Mouse (Mus musculus) left cerebral cortex, adult 11 months (tissue): Measurements from ENCODE around the gene Gm11020.
"Not testable (repeated sequence)": the region's sequence is repeated elsewhere in the genome, so short reads cannot be mapped to it uniquely, and the experiment has no call there.

Experiments used
- DNase-seq: peaks from one replicate; pipeline ENCODE4 v3.0.0; 2022; ENCODE audit warnings: low spot score

The Gm11020 gene

DNA sequence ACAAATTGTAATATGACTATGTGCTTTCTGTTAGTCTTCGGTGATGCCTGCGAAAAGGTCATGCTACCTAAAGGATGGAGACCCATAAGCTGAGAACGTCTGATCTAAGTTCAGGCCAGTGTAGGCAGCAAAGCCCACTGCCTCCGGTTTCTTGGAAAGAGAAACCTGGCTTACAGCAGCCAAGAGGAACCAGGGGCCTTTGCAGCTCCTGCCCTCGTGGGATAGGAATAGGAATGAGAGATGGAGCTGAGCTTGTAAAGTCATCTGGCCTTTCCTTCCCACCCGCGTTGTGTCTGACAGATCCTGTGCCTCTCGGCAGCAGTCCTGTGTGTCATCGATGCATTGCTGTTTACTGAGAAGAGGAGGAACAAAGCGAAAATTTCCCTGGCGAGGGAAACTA is at the start of gene Gm11020:
Gm11020 (plus strand) TSS at position 301 of the 400 bp plus-strand sequence.
- not testable (repeated sequence) for DNase-seq

DNA sequence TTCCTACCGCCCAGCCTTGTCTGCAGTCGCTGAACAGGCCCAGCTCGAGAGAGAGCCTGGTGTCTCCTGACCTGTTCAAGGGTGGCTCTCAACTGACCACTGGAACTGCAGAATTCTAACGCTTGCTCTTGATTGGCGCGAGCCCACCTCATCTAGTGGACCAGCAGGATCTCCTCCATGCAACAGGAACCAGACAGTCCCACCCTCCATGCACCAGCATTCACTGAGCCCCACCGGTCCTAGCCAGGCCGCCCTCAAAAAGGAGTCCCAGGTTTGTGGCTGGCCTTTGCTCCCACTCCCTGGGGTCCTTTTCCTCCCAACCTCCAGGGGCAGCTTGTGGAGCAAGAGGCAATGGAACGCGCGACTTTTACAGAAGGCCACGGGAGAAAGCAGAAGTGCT is 28.3 kb upstream of the Gm11020 start, which contains the start of gene Cmtm2a:
Cmtm2a (minus strand) TSS at position 101 of the 400 bp plus-strand sequence.
- not testable (repeated sequence) for DNase-seq

DNA sequence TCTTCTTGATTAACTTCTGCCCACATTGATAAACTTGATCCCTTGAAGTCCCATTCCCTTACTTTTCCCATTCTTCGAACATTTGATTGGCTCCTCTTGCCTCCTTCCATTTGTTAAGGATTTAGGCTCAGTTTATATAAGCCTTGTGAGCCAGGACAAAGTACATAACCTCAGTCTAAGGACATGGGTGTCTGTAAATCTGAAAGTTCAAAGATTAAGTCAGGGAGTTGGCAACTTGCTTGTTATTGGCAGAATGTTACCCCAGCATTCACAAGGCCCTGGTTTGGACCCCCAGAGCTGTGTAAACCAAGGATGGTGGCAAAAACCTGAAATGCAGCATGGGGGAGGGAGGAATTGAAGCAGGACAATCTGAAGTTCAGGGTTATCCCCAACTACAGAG is 27.0 kb upstream of the Gm11020 start:
- DNase-seq: no peak

DNA sequence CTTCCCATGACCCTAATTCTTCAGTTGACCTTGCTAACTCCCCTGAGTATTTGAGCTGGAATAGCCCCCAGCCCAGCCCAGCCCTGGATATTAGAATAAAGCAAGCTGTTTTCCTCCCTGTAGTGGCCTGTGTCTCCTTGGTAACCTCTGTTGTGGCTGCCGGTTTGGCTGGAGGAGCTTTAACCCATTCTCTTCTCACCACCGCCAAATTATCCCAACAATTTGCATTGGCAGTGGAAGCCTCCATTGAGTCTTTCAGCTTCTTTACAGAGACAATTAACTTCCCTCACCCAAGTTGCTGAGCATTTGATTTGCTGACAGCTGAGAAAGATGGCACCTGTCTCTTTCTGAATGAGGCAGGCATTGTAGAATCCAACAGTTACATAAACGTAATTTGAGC is 19.8 kb upstream of the Gm11020 start:
- not testable (repeated sequence) for DNase-seq

DNA sequence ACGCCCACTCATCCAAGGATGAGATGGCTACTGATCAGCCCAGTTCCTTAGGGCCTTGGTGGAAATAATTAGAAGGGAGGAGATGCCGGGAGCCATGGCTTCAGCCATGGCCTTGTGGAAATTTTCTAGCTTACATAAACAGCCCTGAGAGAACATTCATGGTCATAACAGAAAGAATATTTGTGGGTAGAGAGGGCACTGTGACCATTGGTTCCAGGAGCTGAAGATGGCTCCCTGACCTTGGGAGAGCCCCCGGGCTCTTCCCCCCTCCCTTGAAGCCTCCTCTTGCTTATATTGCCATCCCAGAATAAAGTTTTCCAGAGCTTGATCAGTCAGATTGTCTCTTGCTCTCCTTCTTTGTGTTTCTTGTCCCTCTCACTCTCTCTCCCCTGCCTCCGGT is 18.8 kb upstream of the Gm11020 start:
- not testable (repeated sequence) for DNase-seq

DNA sequence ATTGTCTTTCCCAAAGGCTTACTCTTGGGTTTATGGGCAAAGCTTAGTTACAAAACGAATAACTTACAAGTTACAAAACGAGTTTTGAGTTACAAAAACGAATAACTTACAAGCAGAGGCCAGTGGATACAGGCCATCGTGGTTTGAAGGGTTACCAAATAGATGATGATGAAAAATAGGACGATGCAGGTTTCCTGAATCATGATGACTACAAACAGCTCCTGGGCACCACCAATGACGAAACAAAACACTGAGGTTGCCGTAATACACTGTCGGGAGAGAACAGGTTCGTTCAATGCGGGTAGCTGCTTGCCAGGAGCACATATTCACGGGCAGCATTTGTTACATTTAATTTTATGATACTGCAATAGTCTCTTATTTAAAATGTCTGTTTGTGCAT is 16.4 kb upstream of the Gm11020 start:
- DNase-seq: no peak

DNA sequence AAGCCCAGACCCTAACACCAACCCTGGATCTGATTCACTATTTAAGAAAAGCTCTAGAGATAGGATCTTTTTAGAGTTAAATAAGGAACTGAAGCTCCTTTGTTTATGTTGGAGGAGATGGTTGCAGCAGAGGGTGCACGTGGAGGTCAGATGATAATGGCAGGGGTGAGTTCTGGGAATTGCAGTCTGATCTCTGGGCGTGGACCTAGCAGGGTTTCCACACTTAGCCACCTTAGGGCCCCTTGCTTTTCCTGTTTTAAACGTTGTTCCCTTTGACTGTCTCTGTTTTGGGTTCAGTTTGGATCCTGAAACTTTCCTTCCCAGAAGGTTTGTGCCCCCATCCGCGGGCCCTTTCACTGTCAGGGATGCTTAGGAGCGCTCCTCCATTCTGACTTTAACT is 13.0 kb upstream of the Gm11020 start:
- not testable (repeated sequence) for DNase-seq

DNA sequence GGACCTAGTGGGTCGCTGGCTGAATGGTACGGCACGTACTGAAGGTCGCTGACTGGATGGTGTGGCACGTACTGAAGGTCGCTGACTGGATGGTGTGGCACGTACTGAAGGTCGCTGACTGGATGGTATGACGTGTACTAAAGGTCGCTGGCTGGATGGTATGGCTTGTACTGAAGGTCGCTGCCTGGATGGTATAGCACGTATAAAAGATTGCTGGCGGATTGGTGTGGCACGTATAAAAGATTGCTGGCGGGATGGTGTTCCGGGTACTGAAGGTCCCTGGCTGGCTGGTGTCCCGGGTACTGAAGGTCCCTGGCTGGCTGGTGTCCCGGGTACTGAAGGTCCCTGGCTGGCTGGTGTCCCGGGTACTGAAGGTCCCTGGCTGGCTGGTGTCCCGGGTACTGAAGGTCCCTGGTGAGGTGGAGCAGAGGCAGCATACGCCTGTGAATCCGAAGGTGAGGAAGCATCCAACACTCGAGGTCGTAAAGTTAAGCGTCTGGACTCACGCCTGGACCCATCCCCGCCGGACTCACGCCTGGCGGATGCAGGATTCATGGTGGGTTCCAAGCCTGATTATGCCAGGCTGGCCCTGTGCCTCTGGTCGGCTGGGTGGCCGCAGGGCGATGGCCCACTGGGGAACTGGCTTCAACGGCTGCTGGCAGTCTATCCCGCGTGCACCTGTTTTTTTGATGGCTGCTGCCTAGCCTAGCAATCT is 11.8 kb upstream of the Gm11020 start, which contains the start of the genes Gm45711 and Cmtm1:
Gm45711 (minus strand) TSS at position 641 of the 715 bp plus-strand sequence.
Cmtm1 (minus strand) TSS at position 705 of the 715 bp plus-strand sequence.
- not testable (repeated sequence) for DNase-seq

DNA sequence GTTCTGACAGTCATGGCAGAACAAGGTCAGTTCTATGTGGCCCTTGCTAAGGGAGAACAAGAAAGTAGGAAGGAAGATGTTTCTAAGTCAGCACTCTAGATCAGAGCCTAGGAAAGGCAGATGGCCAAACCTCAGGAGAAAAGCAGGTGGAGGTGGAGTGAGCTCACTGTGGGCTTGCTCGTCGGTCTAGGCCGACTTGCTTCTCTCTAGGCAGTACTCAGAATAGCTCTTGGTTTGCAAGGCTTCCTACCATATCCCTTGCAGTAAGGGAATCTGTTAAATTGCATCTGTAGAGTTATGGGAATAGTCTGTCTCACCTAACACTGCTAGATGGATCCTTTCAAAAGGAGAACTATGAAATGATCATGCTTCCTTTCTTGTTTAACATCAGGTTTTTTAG is 9.3 kb upstream of the Gm11020 start:
- DNase-seq: not testable (repeated sequence)

DNA sequence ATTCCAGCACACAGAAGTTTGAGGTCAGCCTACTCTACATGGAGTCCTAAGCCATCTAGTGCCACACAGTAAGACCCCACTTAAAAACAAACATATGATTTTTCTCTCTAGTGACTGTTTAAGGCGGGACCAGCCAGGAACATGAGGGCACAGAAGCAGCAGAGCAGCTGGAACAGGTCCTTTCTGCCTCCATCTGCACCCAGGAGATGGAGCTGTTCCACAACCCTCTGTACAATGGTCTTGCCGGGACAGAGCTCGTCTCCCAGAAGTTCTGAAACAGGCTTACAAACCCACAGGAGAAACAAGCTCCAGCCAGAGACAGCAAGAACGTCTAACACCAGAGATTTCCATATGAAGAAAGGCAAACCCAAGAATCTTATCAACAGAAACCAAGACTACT is 8.1 kb upstream of the Gm11020 start:
- no peak for DNase-seq

DNA sequence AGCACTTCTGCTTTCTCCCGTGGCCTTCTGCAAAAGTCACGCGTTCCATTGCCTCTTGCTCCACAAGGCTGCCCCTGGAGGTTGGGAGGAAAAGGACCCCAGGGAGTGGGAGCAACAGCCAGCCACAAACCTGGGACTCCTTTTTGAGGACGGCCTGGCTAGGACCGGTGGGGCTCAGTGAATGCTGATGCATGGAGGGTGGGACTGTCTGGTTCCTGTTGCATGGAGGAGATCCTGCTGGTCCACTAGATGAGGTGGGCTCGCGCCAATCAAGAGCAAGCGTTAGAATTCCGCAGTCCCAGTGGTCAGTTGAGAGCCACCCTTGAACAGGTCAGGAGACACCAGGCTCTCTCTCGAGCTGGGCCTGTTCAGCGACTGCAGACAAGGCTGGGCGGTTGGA is 563 bp downstream of the Gm11020 start, which contains the start of gene Cmtm2b:
Cmtm2b (plus strand) TSS at position 301 of the 400 bp plus-strand sequence.
- DNase-seq: not testable (repeated sequence)

DNA sequence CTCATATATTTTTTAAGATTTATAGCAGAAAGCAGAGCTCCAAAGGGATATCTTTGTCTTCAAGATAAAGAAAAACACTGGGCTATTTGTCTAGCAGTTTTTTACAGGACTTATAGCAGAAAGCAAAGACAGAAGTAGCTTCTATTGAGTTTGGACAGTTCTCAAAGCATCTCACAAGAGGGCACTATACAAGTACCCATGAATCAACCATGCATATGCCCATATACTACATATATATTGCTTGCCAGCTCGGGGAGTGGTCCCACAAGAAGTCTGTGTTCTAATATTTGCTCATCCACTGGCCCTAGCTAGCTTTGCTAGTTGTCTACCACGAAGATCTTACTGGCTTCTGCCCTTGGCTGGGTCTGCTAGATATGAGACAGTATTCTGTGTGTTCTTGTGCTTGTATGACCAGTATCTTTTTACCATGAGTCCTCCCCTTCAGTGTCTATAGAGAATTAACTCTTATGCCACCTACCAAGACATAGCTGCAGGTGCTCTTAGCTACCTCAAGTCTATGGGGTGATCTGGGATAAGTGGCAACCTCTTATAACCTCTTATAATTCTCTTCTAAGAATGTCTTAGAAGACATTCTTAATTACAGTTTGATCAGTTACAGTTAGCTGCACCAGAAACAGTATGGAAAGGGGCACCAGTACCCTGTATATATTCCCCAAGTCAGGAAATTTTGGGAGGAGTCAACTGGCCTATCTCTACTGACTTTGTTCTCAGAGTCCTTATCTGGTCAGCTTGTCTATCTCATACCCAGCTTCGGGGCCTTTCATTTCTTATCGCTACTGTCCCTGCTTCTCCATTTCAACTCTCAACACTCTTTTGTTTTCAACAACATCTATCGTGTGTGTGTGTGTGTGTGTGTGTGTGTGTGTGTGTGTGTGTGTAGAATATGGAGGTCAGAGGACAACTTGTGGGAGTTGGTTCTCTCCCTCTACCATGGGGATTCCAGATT is 11.6 kb downstream of the Gm11020 start:
- no peak for DNase-seq

DNA sequence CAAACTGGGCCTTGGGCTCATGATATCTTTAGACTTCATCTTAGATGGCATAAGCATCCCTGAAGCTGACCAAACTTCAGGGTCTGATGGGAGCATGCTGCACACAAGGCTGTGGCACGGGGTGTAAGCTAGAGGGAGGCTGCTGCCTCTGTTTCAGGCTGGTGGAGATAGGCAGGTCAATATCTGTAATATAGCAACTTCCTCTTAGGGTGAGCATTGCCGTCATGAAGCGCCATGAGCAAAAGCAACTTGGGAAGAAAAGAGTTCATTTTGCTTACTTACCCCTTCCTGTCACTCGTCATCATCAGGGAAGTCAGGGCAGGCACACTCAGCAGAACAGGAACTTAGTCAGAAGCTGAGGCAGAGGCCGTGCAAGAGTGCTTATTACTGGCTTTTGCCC is 12.4 kb downstream of the Gm11020 start:
- no peak for DNase-seq

DNA sequence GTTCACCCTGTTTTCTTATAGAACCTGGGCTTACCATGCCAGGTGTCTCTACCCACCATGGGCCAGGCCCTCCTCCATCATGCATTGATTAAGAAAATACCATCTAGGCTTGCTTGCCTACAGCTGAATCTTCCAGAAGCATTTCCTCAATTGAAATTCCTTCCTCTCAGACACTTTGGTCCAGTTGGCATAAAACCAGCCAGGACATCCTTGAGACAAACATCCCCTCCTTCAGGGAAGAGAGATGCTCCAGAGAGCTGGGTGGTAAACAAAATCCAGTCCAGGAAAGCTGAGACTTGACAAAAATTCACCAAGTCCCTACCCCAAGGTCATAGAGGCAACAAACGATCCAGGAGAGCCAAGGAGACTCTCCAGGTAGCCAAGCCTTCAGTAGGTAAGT is 12.8 kb downstream of the Gm11020 start:
- no peak for DNase-seq

DNA sequence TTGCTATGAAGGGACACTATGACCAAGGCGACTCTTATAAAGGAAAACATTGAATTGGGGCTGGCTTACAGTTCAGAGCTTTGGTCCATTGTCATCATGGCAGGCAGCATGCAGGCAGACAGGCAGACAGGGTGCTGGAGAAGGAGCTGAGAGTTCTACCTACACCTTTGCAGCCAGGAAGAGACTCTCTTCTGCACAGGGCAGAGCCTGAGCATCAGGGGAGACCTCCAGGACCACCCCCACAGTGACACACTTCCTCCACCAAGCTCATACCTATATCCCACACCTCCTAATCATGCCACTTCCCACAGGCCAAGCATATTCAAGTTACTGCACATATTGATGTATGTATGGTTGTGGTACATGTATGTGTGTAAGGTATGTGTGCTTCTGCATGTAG is 15.4 kb downstream of the Gm11020 start:
- DNase-seq: no peak

DNA sequence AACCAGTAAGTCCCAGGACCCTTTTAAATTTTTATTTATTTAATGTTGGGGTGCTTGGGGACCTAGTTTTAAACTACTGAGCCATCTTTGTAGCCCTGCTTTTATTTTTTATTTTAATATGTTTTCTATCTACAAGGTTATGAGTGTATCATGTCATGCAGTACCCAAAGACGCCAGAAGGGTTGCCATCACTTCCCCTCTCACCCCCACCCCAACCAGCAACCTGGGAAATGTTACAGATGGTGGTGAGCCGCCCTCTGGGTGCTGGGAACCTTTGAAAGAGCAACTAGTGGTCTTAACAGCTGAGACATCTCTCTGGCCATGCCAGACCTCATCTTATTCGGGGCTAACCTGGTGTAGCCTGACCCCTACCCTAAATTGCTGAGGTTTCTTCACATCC is 16.5 kb downstream of the Gm11020 start:
- no peak for DNase-seq

DNA sequence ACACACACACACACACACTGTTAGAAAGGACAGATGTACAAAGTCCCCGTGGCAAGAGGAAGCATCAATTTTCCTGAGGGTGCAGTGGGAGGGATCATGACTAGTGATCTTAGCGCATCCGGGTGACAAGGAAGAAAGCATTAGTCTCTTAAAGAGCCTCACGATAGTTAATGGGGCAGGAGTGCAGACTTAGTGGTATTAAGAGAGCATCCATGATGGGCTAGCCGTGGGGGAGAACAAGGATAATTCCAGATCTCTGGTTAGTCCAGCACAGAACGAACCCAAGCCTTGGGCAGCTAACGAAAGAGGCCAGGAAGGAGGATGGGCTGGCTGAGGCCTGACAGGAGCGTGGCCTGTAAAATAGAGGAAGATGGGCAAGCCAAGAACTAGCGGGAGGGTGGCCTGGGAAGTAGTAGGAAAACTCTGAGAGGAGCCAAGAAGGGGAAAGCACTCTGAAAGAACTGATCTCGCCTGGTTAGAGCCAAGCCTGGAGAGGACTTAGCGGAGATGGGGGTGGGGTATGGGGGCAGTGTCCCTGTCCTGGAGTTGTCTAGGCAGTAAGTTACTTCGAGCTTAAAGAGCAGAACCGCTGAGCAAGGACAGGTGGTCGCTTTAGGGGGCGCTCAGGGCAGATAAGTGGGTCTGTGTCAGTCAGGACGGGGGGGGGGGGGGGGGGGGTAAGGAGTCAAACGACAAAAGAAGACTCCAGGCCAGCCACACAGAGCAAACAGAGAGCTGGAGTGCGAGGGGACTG is 18.0 kb downstream of the Gm11020 start, which contains the start of gene Cmtm3:
Cmtm3 (plus strand) TSS at position 182 of the 754 bp plus-strand sequence.
- DNase-seq: no peak

DNA sequence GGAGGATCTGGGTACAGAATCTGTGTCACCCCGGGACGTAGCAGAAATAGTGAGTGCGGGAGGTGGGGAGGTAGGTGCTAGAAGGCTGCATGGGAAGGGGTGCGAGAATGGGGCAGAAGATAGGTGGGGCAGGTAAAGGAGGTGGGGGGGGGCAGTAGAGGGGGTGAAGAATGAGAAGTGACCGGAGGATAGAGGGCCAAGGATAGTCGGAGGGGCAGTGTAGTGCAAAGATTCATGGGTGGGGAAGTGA is 18.5 kb downstream of the Gm11020 start:
- DNase-seq: no peak

DNA sequence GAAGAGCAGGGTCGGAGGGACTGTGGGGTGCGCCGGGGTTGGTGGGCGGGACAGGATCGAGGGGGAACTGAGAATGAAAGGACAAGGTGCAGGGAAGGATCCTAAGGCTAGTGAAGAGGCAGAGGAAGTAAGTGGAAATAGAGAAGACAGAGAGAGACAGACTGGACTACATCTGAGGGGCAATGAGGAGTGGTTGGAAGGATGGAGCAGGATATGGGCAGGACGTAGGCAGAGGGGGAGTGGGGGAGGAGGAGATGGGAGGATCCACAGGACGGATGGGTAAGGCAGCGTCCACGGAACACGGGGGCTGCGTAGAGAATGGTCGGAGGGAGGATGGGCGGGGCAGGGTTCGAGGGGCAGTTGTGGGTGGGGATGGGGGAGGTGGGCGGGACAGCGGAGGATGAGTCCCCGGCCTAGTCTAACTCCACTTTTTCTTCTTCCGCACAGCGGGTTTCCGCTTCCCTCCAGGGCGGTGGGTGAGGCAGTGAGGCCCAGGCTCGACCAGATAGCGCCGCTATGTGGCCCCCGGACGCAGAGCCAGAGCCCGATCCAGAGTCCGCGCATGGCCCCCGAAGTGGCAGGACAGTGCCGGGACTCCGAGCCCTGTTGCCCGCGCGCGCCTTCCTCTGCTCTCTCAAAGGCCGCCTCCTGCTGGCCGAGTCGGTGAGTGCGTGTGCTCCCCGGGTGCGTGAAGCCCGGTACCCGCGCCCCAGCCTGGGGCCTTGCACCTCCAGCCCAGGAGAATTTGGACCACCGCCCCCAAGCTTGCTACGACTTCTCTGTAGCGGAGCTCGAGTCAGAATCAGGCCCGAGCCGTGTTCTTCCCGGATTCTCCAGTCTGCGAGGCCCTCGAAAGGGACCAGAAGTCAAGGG is 19.1 kb downstream of the Gm11020 start:
- peak; percentile 46 for DNase-seq

DNA sequence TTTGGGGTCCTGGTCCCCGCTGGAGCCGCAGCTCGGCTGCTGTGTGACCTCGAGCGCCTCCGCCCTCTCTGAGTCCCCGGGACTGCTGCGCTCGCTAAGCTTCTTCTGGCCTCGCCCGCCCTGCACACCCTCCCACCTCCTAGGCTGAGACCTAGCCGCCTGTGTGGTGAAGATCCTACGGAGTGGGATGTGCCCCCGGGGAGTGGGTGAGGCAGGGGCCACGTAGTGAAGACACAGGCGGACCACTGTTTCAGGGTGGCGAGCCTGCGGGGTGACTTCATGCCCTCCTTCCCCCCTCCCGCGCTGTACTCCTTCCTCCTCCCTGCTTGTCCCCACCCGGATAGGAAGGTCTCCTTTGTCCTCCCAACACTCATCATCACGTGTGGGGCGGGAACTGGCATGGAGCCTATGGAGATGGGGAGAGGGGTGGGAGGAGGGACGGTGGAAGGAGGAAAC is 19.8 kb downstream of the Gm11020 start:
- DNase-seq: peak; percentile 17

DNA sequence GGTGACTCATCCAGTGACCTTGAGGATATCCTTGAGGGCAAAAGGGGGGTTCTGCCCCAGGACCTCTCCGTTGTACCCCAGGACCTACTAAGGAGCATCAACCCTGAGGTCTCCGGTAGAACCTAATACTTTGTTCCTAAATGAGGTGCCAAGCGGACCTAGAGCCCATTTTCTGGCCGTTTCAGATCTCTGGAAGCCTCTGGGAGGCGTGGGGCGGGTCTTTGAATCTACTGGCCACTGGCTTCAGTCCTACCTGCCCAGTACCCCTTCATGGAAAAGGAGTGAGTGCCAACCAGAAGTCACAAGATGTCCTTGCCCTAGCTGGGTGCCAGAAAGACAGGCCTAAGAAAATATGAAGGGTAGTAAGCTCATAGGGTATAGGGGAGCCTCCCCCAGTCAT is 20.3 kb downstream of the Gm11020 start:
- DNase-seq: no peak
